Mouse (Mus musculus): ENCODE results near the gene Actn2. TPM values are rescaled to one million over a fixed set of nuclear protein-coding genes. Genes with fewer than 3 reads are reported as not detected.

The Actn2 gene
- total RNA-seq, 2 experiments from 2014 or later: 773 to 1,947 TPM

GRCm38 (mm10) chr13:12232141-12232540, 108.4 kb downstream of the Actn2 start:
- TF ChIP-seq CTCF (IDR thresholded peaks at IDR 0.05): no peak
- H3K27ac ChIP-seq: no peak overlapping the region
- DNase-seq: no peak
- H3K4me3 ChIP-seq: no peak overlapping the region
- intact Hi-C loops (cut with DNase I): no loop called here

GRCm38 (mm10) chr13:12228248-12228647, 112.3 kb downstream of the Actn2 start:
- peak; percentile 54 for DNase-seq
- intact Hi-C loops (cut with DNase I): no loop called here
- Histone ChIP-seq H3K27ac (peak overlapping the region; percentile 60), H3K4me3 (no peak overlapping the region)
- no peak for TF ChIP-seq CTCF (IDR thresholded peaks at IDR 0.05)

- DNase-seq: no peak
- TF ChIP-seq CTCF (IDR thresholded peaks at IDR 0.05): no peak
- intact Hi-C loops (cut with DNase I): no loop called here
- no peak overlapping the region for H3K4me3 ChIP-seq
- H3K27ac ChIP-seq: peak overlapping the region; percentile 60
Observed at GRCm38 (mm10) chr13:12227606-12228005, 113.0 kb downstream of the Actn2 start.

Other genes starting within 250 kb of the Actn2 start
- gene Ryr2, start 233.8 kb downstream of the Actn2 start, total RNA-seq (2021): under 1 TPM; 0.18 to 0.20 TPM
- 10 to 100 TPM; 15.6 to 18.0 TPM for gene Mtr, start 82.6 kb downstream of the Actn2 start, total RNA-seq (2021)
- 10 to 100 TPM; 13.5 to 14.0 TPM for gene Heatr1, start 54.3 kb upstream of the Actn2 start, total RNA-seq (2021)
- gene Lgals8, start 124.2 kb upstream of the Actn2 start, total RNA-seq (2021): 10 to 100 TPM; 26.0 to 29.1 TPM
- not detected for gene Edaradd, start 179.7 kb upstream of the Actn2 start, total RNA-seq (2021)
- gene Ero1lb, start 225.1 kb upstream of the Actn2 start, total RNA-seq (2021): 1 to 10 TPM in 1 of 2 experiments, under 1 TPM in 1; 0.89 to 1.3 TPM

Data from gastrocnemius, adult 2 months (tissue).